8 mouse cellular contexts compared by ENCODE assay signal in genomic region chr13:23756790-23757189, GRCm38 (mm10). TPM values are rescaled to one million over a fixed set of nuclear protein-coding genes. Genes with fewer than 3 reads are reported as not detected.
DNase-seq lines count a peak whose midpoint lies in the region; ATAC-seq and TF ChIP-seq lines count a peak whose summit lies in the region.

Hist1h4b (plus strand) TSS chr13:23757013.

- POLR2A ChIA-PET in Patski (lab: Charles Lee) = interaction anchor here (0.5 to 1.0 kb wide), 2 partner anchors 15 to 17 kb away, joined by 3 to 4 read pairs; no protein-coding TSS in a partner anchor

- CTCF ChIA-PET in Patski (lab: Charles Lee) = no interaction called here

- no peaks in the 10 kb centered on the region for H3K36me3 ChIP-seq in hindbrain, embryonic 11.5 days (ENCODE audit: control insufficient read depth, insufficient read depth, low read length)
- H3K36me3 ChIP-seq in lung, embryonic 16.5 days (ENCODE audit: control insufficient read depth, insufficient read depth, low read length) = no peaks in the 10 kb centered on the region

- peak within 1 kb of the TSS; percentile 32 for H3K4me3 ChIP-seq in hindbrain, embryonic 11.5 days (ENCODE audit: low read depth, low read length)
- peak within 1 kb of the TSS; percentile 42 for H3K4me3 ChIP-seq in lung, embryonic 16.5 days (ENCODE audit: low read length)

- peaks cover 5% of the 10 kb centered on the region; the same call in 1 of the 2 replicates for H3K4me1 ChIP-seq in hindbrain, embryonic 11.5 days (replicated peaks; ENCODE audit: control insufficient read depth, insufficient read depth, low read length)
- peaks cover 15% of the 10 kb centered on the region for H3K4me1 ChIP-seq in lung, embryonic 16.5 days (replicated peaks; ENCODE audit: control insufficient read depth, insufficient read depth, low read length)

- under 1% methylated on average over 12 of the region's 22 CpGs for WGBS in hindbrain, embryonic 11.5 days
- 1% methylated on average over 15 of the region's 22 CpGs for WGBS in lung, embryonic 16.5 days

- H3K4me2 ChIP-seq in hindbrain, embryonic 11.5 days (replicated peaks; ENCODE audit: low read depth, low read length) = peak within 1 kb of the TSS; percentile 48
- peak within 1 kb of the TSS; percentile 64 for H3K4me2 ChIP-seq in lung, embryonic 16.5 days (ENCODE audit: low read depth, low read length)

- no peak for TF ChIP-seq CTCF in Patski (IDR thresholded peaks at IDR 0.05)

- no peaks in the 10 kb centered on the region for H3K27me3 ChIP-seq in Patski
- no peaks in the 10 kb centered on the region for H3K27me3 ChIP-seq in hindbrain, embryonic 11.5 days (ENCODE audit: control insufficient read depth, insufficient read depth, low read length)
- H3K27me3 ChIP-seq in lung, embryonic 16.5 days (ENCODE audit: control insufficient read depth, insufficient read depth, low read depth, low read length) = no peaks in the 10 kb centered on the region

- peak within 1 kb of the TSS; percentile 53 for H3K9ac ChIP-seq in hindbrain, embryonic 11.5 days (ENCODE audit: low read depth, low read length)
- peak within 1 kb of the TSS; percentile 66 for H3K9ac ChIP-seq in lung, embryonic 16.5 days (ENCODE audit: low read length)

- H3K27ac ChIP-seq in hindbrain, embryonic 11.5 days (ENCODE audit: low read depth, low read length) = peak within 1 kb of the TSS; percentile 82
- peak within 1 kb of the TSS; percentile 91 for H3K27ac ChIP-seq in lung, embryonic 16.5 days (ENCODE audit: low read length)

- in situ Hi-C loops in Patski (cut with MboI; ENCODE audit: low pct_unique_long_range_greater_than_20kb) = loop anchor here (25.0 kb wide), 1 partner anchor 1969 kb away; the partner anchor contains the start of genes Hist1h1b, Hist1h2an, Hist1h2bp and Hist1h3i

- peak; percentile 50 for ATAC-seq in Patski
- ATAC-seq in frontal cortex, adult (ENCODE audit: low TSS enrichment) = peak; percentile 73
- ATAC-seq in hindbrain, embryonic 11.5 days (ENCODE audit: low FRiP score) = peak; percentile 71
- ATAC-seq in lung, embryonic 16.5 days (ENCODE audit: low read depth) = peak; percentile 75

- no peak for DNase-seq in Patski (ENCODE audit: low read depth, low spot score)
- peak; percentile 95 for DNase-seq in cerebellum, adult 9-10 months
- peak; percentile 94 for DNase-seq in hindbrain, embryonic 11.5 days (ENCODE audit: low spot score)
- peak; percentile 94 for DNase-seq in layer of hippocampus, adult 9-11 months
- peak; percentile 80 for DNase-seq in ovary, postnatal 14 days (ENCODE audit: low spot score)
- DNase-seq in thymus, postnatal 14 days = peak; percentile 94

- H3K9me3 ChIP-seq in hindbrain, embryonic 11.5 days (ENCODE audit: control insufficient read depth, low read length) = no peaks in the 10 kb centered on the region
- no peaks in the 10 kb centered on the region for H3K9me3 ChIP-seq in lung, embryonic 16.5 days (ENCODE audit: control insufficient read depth, low read length)

RNA-seq across cellular contexts. Expression of gene Hist1h4b, which starts in this region (rescaled TPM):
- 2.0 TPM for polyA plus RNA-seq in Patski (2021)
- polyA plus RNA-seq in hindbrain, embryonic 11.5 days (2014; fragmentation: Nextera tagmentation; extraction: Ambion mirVana) = 3.6 and 4.8 TPM in 2 replicates
- 5.1 and 6.6 TPM in 2 replicates for polyA plus RNA-seq in lung, embryonic 16.5 days (2015; fragmentation: Nextera tagmentation; extraction: Ambion mirVana)
